Mouse (Mus musculus) lung, postnatal 0 days (tissue): ENCODE measurements around the gene Cyb561d1.

Experiments used
- CTCF ChIP-seq: IDR thresholded peaks from 2 replicates; pipeline ENCODE4 v1.5.1; 2016; ENCODE audit warnings: antibody characterized with exemption, mild to moderate bottlenecking
- EP300 ChIP-seq: IDR thresholded peaks from 2 replicates; pipeline ENCODE4 v1.6.1; 2016; ENCODE audit warnings: antibody characterized with exemption, mild to moderate bottlenecking, control low read depth

GRCm38 (mm10) chr3:108195287-108195686, 5.7 kb downstream of the Cyb561d1 start:
- no peak for TF ChIP-seq EP300
- TF ChIP-seq CTCF, result no peak
